Mouse (Mus musculus): ENCODE measurements around the gene Dscam.

The Dscam gene

GRCm38 (mm10) chr16:97170513-97171081, at the start of gene Dscam:
Dscam (minus strand) TSS chr16:97170752.
- peak; percentile 62 to 65 for DNase-seq

- DNase-seq: no peak
These were observed 48.8 kb upstream of the Dscam start for GRCm38 (mm10) chr16:97219381-97219780.

GRCm38 (mm10) chr16:97209997-97210396, 39.4 kb upstream of the Dscam start:
- peak; percentile 40 to 46 for DNase-seq

- DNase-seq: no peak
These were observed 37.7 kb upstream of the Dscam start for GRCm38 (mm10) chr16:97208276-97208675.

- no peak for DNase-seq
These were observed 33.5 kb upstream of the Dscam start for GRCm38 (mm10) chr16:97204090-97204489.

- no peak for DNase-seq
These were observed 33.0 kb upstream of the Dscam start for GRCm38 (mm10) chr16:97203554-97203953.

GRCm38 (mm10) chr16:97194630-97195029, 24.1 kb upstream of the Dscam start:
- DNase-seq: no peak

GRCm38 (mm10) chr16:97194179-97194578, 23.6 kb upstream of the Dscam start:
- no peak for DNase-seq

GRCm38 (mm10) chr16:97192296-97192695, 21.7 kb upstream of the Dscam start:
- DNase-seq: no peak

- DNase-seq: no peak
These were observed 20.1 kb upstream of the Dscam start for GRCm38 (mm10) chr16:97190604-97191003.

GRCm38 (mm10) chr16:97171500-97171899, 948 bp upstream of the Dscam start:
- peak; percentile 52 to 64 for DNase-seq

GRCm38 (mm10) chr16:97169901-97170512, 545 bp downstream of the Dscam start:
- DNase-seq: peak; percentile 66 to 70

- DNase-seq: no peak
These were observed 1.9 kb downstream of the Dscam start for GRCm38 (mm10) chr16:97168614-97169013.

- no peak for DNase-seq
These were observed 2.5 kb downstream of the Dscam start for GRCm38 (mm10) chr16:97168030-97168429.

GRCm38 (mm10) chr16:97166166-97166565, 4.4 kb downstream of the Dscam start:
- DNase-seq: no peak

- peak; percentile 88 for DNase-seq
These were observed 5.0 kb downstream of the Dscam start for GRCm38 (mm10) chr16:97165444-97166121.

GRCm38 (mm10) chr16:97158279-97158678, 12.3 kb downstream of the Dscam start:
- DNase-seq: no peak

GRCm38 (mm10) chr16:97144544-97145194, 25.9 kb downstream of the Dscam start:
- DNase-seq: no peak

GRCm38 (mm10) chr16:97141943-97142342, 28.6 kb downstream of the Dscam start:
- no peak for DNase-seq

GRCm38 (mm10) chr16:97135003-97135827, 35.3 kb downstream of the Dscam start:
- DNase-seq: no peak

- DNase-seq: no peak
These were observed 43.3 kb downstream of the Dscam start for GRCm38 (mm10) chr16:97127296-97127695.

GRCm38 (mm10) chr16:97110028-97110427, 60.5 kb downstream of the Dscam start:
- DNase-seq: no peak

- no peak for DNase-seq
These were observed 65.3 kb downstream of the Dscam start for GRCm38 (mm10) chr16:97105266-97105665.
